Mouse (Mus musculus) C3H10T1/2 (cell line): ENCODE data around the gene Gm28269. TPM values are rescaled to one million over a fixed set of nuclear protein-coding genes. Genes with fewer than 3 reads are reported as not detected.

Source experiments
- polyA plus RNA-seq, 2 experiments: library from polyadenylated mRNA; unstranded; fragments of >200 nt; fragmentation: generic; extraction: Trizol; gene quantifications; one replicate each; pipeline ENCODE4 v1.2.1; 2012; ENCODE audit warnings: missing spikeins in 2 of 2

The Gm28269 gene
- not detected for polyA plus RNA-seq

DNA sequence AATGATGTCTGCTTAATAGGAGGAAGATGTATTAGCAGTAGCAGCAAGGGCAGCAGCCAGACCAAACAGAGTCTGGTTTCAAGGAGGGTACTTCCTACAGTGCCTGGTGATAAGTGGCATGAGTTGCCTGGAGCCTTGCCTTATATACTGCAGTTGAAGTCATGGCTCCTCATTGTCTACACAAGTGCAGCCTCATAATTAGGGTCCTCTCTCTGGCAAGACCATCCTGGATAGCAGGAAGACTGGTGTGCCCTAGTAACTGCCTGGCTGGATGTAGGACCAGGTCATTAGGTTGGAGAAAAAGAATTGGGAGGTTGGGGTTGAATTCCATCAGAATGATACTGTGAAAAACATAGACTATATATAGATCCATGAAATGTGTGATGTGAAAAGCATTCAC lies at the start of gene Gm28269:
Gene Gm28269, minus strand, starts transcription at position 101 of the 400 bp plus-strand sequence.

DNA sequence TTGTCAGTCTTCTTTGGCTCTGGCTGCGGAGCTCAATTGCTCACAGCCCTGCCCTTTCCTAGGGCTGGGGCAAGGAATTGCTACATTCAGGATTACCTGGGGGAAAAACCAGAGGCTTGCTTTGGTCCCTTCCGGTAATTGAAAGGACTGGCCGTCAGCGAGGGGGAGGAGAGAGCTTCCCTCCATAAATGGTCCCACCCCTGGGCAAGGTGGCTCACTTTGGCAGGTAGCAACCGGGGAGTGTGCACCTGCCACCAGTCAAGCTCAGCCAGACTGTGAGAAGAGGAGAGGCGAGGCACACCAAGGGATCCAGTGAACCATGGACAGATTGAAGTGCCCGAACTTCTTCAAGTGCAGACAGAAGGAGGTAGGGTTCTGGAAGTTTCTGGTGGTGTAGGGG lies 30.1 kb downstream of the Gm28269 start, which contains the start of gene Slc6a14:
Gene Slc6a14, plus strand, starts transcription at position 68 of the 400 bp plus-strand sequence.

Other genes starting within 250 kb of the Gm28269 start
- not detected for gene Slc6a14, start 30.2 kb downstream of the Gm28269 start, polyA plus RNA-seq